Mouse (Mus musculus) ES-E14 (cell line): Measurements from ENCODE around the gene Trpv4.

ENCODE experiments used
- CHD2 ChIP-seq: IDR thresholded peaks from 2 replicates; pipeline ENCODE4 v1.6.1; 2014; ENCODE audit warnings: mild to moderate bottlenecking, low read depth, low read length, inconsistent platforms
- HCFC1 ChIP-seq: IDR thresholded peaks from 2 replicates; pipeline ENCODE4 v1.6.1; 2012; ENCODE audit warnings: low read length, inconsistent platforms, borderline replicate concordance; ENCODE audit not compliant: insufficient read depth
- MAFK ChIP-seq: IDR thresholded peaks from 2 replicates; pipeline ENCODE4 v1.6.1; 2014; ENCODE audit warnings: mild to moderate bottlenecking, low read depth, low read length, inconsistent platforms; ENCODE audit not compliant: insufficient read depth
- ZC3H11A ChIP-seq: IDR thresholded peaks from 2 replicates; pipeline ENCODE4 v1.6.1; 2012; ENCODE audit warnings: low read depth, mild to moderate bottlenecking, inconsistent platforms, low read length, borderline replicate concordance
- ZNF384 ChIP-seq: IDR thresholded peaks from 2 replicates; pipeline ENCODE4 v1.6.1; 2012; ENCODE audit warnings: low read depth, low read length, inconsistent platforms

- TF ChIP-seq MAFK, result no peak
- no peak for TF ChIP-seq ZC3H11A
- TF ChIP-seq HCFC1, result no peak
- no peak for TF ChIP-seq ZNF384
- no peak for TF ChIP-seq CHD2
Measured at GRCm38 (mm10) chr5:114699015-114699414, 40.8 kb upstream of the Trpv4 start.
